Mouse (Mus musculus): Measurements from ENCODE around the gene Tmem183a. TPM values are rescaled to one million over a fixed set of nuclear protein-coding genes. Genes with fewer than 3 reads are reported as not detected.
A peak's percentile ranks its signal among the peaks of the same experiment; 100 is the strongest.

Tmem183a gene
- polyA plus RNA-seq, 1 experiment: 71.8 TPM

- WGBS: 71% methylated on average over 4 of the region's 4 CpGs
- no peak for TF ChIP-seq POLR2A (IDR thresholded peaks at IDR 0.05; ENCODE audit: borderline replicate concordance, extremely low read depth, low read depth, low read length)
- TF ChIP-seq CTCF (IDR thresholded peaks at IDR 0.05; ENCODE audit: insufficient read depth, low read length): no peak
- no peak overlapping the region for H3K4me3 ChIP-seq (replicated peaks; ENCODE audit: extremely low read depth, low read depth, low read length)
These were observed 4.3 kb downstream of the Tmem183a start for GRCm38 (mm10) chr1:134357461-134357860.

GRCm38 (mm10) chr1:134353326-134353725, 8.5 kb downstream of the Tmem183a start:
- 94% methylated on average over 2 of the region's 2 CpGs for WGBS
- TF ChIP-seq CTCF (IDR thresholded peaks at IDR 0.05; ENCODE audit: insufficient read depth, low read length): no peak
- no peak for TF ChIP-seq POLR2A (IDR thresholded peaks at IDR 0.05; ENCODE audit: borderline replicate concordance, extremely low read depth, low read depth, low read length)
- H3K4me1 ChIP-seq (ENCODE audit: control insufficient read depth, insufficient read depth, low read length): no peaks in the 10 kb centered on the region; the same call in 1 of the 2 replicates
- DNase-seq: no peak
- H3K4me3 ChIP-seq (replicated peaks; ENCODE audit: extremely low read depth, low read depth, low read length): no peak overlapping the region

More at GRCm38 (mm10) chr1:134357461-134357860, 4.3 kb downstream of the Tmem183a start:
- peaks cover 3% of the 10 kb centered on the region for H3K4me1 ChIP-seq (ENCODE audit: control insufficient read depth, insufficient read depth, low read length)
- no peak for DNase-seq

- TF ChIP-seq POLR2A (IDR thresholded peaks at IDR 0.05; ENCODE audit: borderline replicate concordance, extremely low read depth, low read depth, low read length) (no peak), CTCF (IDR thresholded peaks at IDR 0.05; ENCODE audit: insufficient read depth, low read length) (no peak)
- H3K4me1 ChIP-seq (ENCODE audit: control insufficient read depth, insufficient read depth, low read length): no peaks in the 10 kb centered on the region
- 75% methylated on average over 9 of the region's 9 CpGs for WGBS
- no peak for DNase-seq
- no peak overlapping the region for H3K4me3 ChIP-seq (replicated peaks; ENCODE audit: extremely low read depth, low read depth, low read length)
These were observed 14.0 kb downstream of the Tmem183a start for GRCm38 (mm10) chr1:134347791-134348190.

GRCm38 (mm10) chr1:134345075-134345474, 16.7 kb downstream of the Tmem183a start:
- DNase-seq: no peak
- Histone ChIP-seq H3K4me3 (replicated peaks; ENCODE audit: extremely low read depth, low read depth, low read length) (no peak overlapping the region), H3K4me1 (ENCODE audit: control insufficient read depth, insufficient read depth, low read length) (no peaks in the 10 kb centered on the region)
- 80% methylated on average over 4 of the region's 4 CpGs for WGBS
- TF ChIP-seq CTCF (IDR thresholded peaks at IDR 0.05; ENCODE audit: insufficient read depth, low read length): no peak
- no peak for TF ChIP-seq POLR2A (IDR thresholded peaks at IDR 0.05; ENCODE audit: borderline replicate concordance, extremely low read depth, low read depth, low read length)

GRCm38 (mm10) chr1:134344005-134344950, 17.5 kb downstream of the Tmem183a start:
- WGBS: 9% methylated on average over 53 of the region's 54 CpGs

GRCm38 (mm10) chr1:134343567-134343966, 18.2 kb downstream of the Tmem183a start:
- WGBS: 15% methylated on average over 2 of the region's 2 CpGs
- H3K4me1 ChIP-seq (ENCODE audit: control insufficient read depth, insufficient read depth, low read length): no peaks in the 10 kb centered on the region
- H3K4me3 ChIP-seq (replicated peaks; ENCODE audit: extremely low read depth, low read depth, low read length): no peak overlapping the region
- TF ChIP-seq CTCF (IDR thresholded peaks at IDR 0.05; ENCODE audit: insufficient read depth, low read length) (no peak), POLR2A (IDR thresholded peaks at IDR 0.05; ENCODE audit: borderline replicate concordance, extremely low read depth, low read depth, low read length) (no peak)
- DNase-seq: no peak

More at GRCm38 (mm10) chr1:134344005-134344950, 17.5 kb downstream of the Tmem183a start:
- TF ChIP-seq CTCF (IDR thresholded peaks at IDR 0.05; ENCODE audit: insufficient read depth, low read length) (no peak), POLR2A (IDR thresholded peaks at IDR 0.05; ENCODE audit: borderline replicate concordance, extremely low read depth, low read depth, low read length) (no peak)
- Histone ChIP-seq H3K4me1 (ENCODE audit: control insufficient read depth, insufficient read depth, low read length) (no peaks in the 10 kb centered on the region), H3K4me3 (replicated peaks; ENCODE audit: extremely low read depth, low read depth, low read length) (no peak overlapping the region)
- peak; percentile 53 for DNase-seq

- no peak for TF ChIP-seq POLR2A (IDR thresholded peaks at IDR 0.05; ENCODE audit: borderline replicate concordance, extremely low read depth, low read depth, low read length)
- TF ChIP-seq CTCF (IDR thresholded peaks at IDR 0.05; ENCODE audit: insufficient read depth, low read length): no peak
- Histone ChIP-seq H3K4me3 (replicated peaks; ENCODE audit: extremely low read depth, low read depth, low read length) (no peak overlapping the region), H3K4me1 (ENCODE audit: control insufficient read depth, insufficient read depth, low read length) (no peaks in the 10 kb centered on the region)
- no peak for DNase-seq
- 80% methylated on average over 8 of the region's 8 CpGs for WGBS
These were observed 18.9 kb downstream of the Tmem183a start for GRCm38 (mm10) chr1:134342781-134343310.

- H3K4me3 ChIP-seq (replicated peaks; ENCODE audit: extremely low read depth, low read depth, low read length): no peak overlapping the region
- H3K4me1 ChIP-seq (ENCODE audit: control insufficient read depth, insufficient read depth, low read length): no peaks in the 10 kb centered on the region
- TF ChIP-seq CTCF (IDR thresholded peaks at IDR 0.05; ENCODE audit: insufficient read depth, low read length): no peak
- no peak for TF ChIP-seq POLR2A (IDR thresholded peaks at IDR 0.05; ENCODE audit: borderline replicate concordance, extremely low read depth, low read depth, low read length)
- no peak for DNase-seq
- WGBS: 58% methylated on average over 2 of the region's 2 CpGs
These were observed 19.5 kb downstream of the Tmem183a start for GRCm38 (mm10) chr1:134342278-134342664.

GRCm38 (mm10) chr1:134341641-134342277, 20.0 kb downstream of the Tmem183a start:
- no peak overlapping the region for H3K4me3 ChIP-seq (replicated peaks; ENCODE audit: extremely low read depth, low read depth, low read length)
- 82% methylated on average over 5 of the region's 5 CpGs for WGBS
- no peak for TF ChIP-seq POLR2A (IDR thresholded peaks at IDR 0.05; ENCODE audit: borderline replicate concordance, extremely low read depth, low read depth, low read length)
- no peak for TF ChIP-seq CTCF (IDR thresholded peaks at IDR 0.05; ENCODE audit: insufficient read depth, low read length)
- no peak for DNase-seq
- H3K4me1 ChIP-seq (ENCODE audit: control insufficient read depth, insufficient read depth, low read length): no peaks in the 10 kb centered on the region
